Mouse (Mus musculus) ES-E14 (cell line): ENCODE measurements at regions not wholly inside any gene's neighbourhood (a gene's known extent, or its start where the extent isn't known, plus 50 kb on each side); places are given as distances from the start of the nearest gene placed in this dataset.
"Not testable (repeated sequence)": the region's sequence is repeated elsewhere in the genome, so short reads cannot be mapped to it uniquely, and the experiment has no call there.

ENCODE experiments used
- DNase-seq: peaks from one replicate; pipeline ENCODE4 v3.0.0-alpha.2; 2013; ENCODE audit warnings: low read depth, low spot score
- H3K27ac ChIP-seq: 2 replicates; pipeline ENCODE4 v1.5.1; 2012; ENCODE audit warnings: low read depth, mild to moderate bottlenecking, low read length, moderate library complexity, mixed read lengths; ENCODE audit not compliant: poor library complexity, insufficient read depth, severe bottlenecking
- H3K36me3 ChIP-seq: 2 replicates; pipeline ENCODE4 v1.6.1; 2012; ENCODE audit warnings: mild to moderate bottlenecking, low read length, moderate library complexity, mixed read lengths; ENCODE audit not compliant: control insufficient read depth, poor library complexity, insufficient read depth, severe bottlenecking
- H3K4me1 ChIP-seq, 2 experiments: fragments of 150-350 bp in 1 of 2; sonication (generic) in 1 of 2; 2 replicates each; pipeline ENCODE4 v1.6.1; 2012; ENCODE audit warnings: low read length in 2 of 2, mild to moderate bottlenecking in 1 of 2, mixed read lengths in 1 of 2; ENCODE audit not compliant: control insufficient read depth in 2 of 2, insufficient read depth in 2 of 2, poor library complexity in 1 of 2
- H3K4me3 ChIP-seq, 2 experiments: fragments of 150-350 bp in 1 of 2; sonication (generic) in 1 of 2; 2 replicates each; pipeline ENCODE4 v1.5.1; 2012; ENCODE audit warnings: low read length in 2 of 2, low read depth in 1 of 2, mild to moderate bottlenecking in 1 of 2, mixed read lengths in 1 of 2; ENCODE audit not compliant: insufficient read depth in 1 of 2, poor library complexity in 1 of 2, severe bottlenecking in 1 of 2
- H3K9ac ChIP-seq: 2 replicates; pipeline ENCODE4 v1.6.1; 2012; ENCODE audit warnings: low read depth, mild to moderate bottlenecking, low read length, mixed read lengths; ENCODE audit not compliant: poor library complexity, insufficient read depth, severe bottlenecking
- H3K9me3 ChIP-seq: fragments of 150-350 bp; sonication (generic); 2 replicates; pipeline ENCODE4 v1.6.1; 2012; ENCODE audit warnings: low read depth, mild to moderate bottlenecking, low read length; ENCODE audit not compliant: control insufficient read depth, insufficient read depth
- CHD2 ChIP-seq: IDR thresholded peaks from 2 replicates; pipeline ENCODE4 v1.6.1; 2014; ENCODE audit warnings: mild to moderate bottlenecking, low read depth, low read length, inconsistent platforms
- HCFC1 ChIP-seq: IDR thresholded peaks from 2 replicates; pipeline ENCODE4 v1.6.1; 2012; ENCODE audit warnings: low read length, inconsistent platforms, borderline replicate concordance; ENCODE audit not compliant: insufficient read depth
- MAFK ChIP-seq: IDR thresholded peaks from 2 replicates; pipeline ENCODE4 v1.6.1; 2014; ENCODE audit warnings: mild to moderate bottlenecking, low read depth, low read length, inconsistent platforms; ENCODE audit not compliant: insufficient read depth
- ZC3H11A ChIP-seq: IDR thresholded peaks from 2 replicates; pipeline ENCODE4 v1.6.1; 2012; ENCODE audit warnings: low read depth, mild to moderate bottlenecking, inconsistent platforms, low read length, borderline replicate concordance
- ZNF384 ChIP-seq: IDR thresholded peaks from 2 replicates; pipeline ENCODE4 v1.6.1; 2012; ENCODE audit warnings: low read depth, low read length, inconsistent platforms
- in situ Hi-C, 2 experiments: fragments of 600-800 bp; cut with MboI; formaldehyde crosslinking; loops; one replicate each; pipeline ENCODE4 v1.15.1; 2025; ENCODE audit warnings: low sequenced_read_pairs in 2 of 2, inconsistent platforms in 1 of 2; ENCODE audit not compliant: unreplicated experiment in 2 of 2

GRCm38 (mm10) chr13:10914377-10914776 is 553.7 kb upstream of the Chrm3 start:
- in situ Hi-C loops: no loop called here
- Histone ChIP-seq H3K4me3 (no peak overlapping the region), H3K36me3 (no peaks in the 10 kb centered on the region), H3K9ac (no peak overlapping the region), H3K9me3 (no peaks in the 10 kb centered on the region), H3K4me1 (no peaks in the 10 kb centered on the region), H3K27ac (no peak overlapping the region)
- DNase-seq: no peak
- TF ChIP-seq ZC3H11A (no peak), ZNF384 (no peak), MAFK (no peak), HCFC1 (no peak), CHD2 (no peak)

- no peak for TF ChIP-seq ZNF384
- no peak for TF ChIP-seq MAFK
- no peak for TF ChIP-seq ZC3H11A
- TF ChIP-seq HCFC1: no peak
- TF ChIP-seq CHD2: no peak
- Histone ChIP-seq H3K27ac (no peak overlapping the region), H3K4me3 (no peak overlapping the region), H3K9ac (no peak overlapping the region), H3K36me3 (no peaks in the 10 kb centered on the region), H3K9me3 (no peaks in the 10 kb centered on the region), H3K4me1 (no peaks in the 10 kb centered on the region)
- DNase-seq: no peak
- in situ Hi-C loops: no loop called here
These were observed 548.6 kb upstream of the Chrm3 start for GRCm38 (mm10) chr13:10909122-10909751.

- DNase-seq: no peak
- no peak overlapping the region for H3K27ac ChIP-seq
- H3K9me3 ChIP-seq: no peaks in the 10 kb centered on the region; the same call in 1 of the 2 replicates
- no peak overlapping the region for H3K9ac ChIP-seq
- H3K4me3 ChIP-seq: no peak overlapping the region
- TF ChIP-seq MAFK (no peak), ZC3H11A (no peak), CHD2 (no peak), HCFC1 (no peak), ZNF384 (no peak)
- H3K4me1 ChIP-seq: no peaks in the 10 kb centered on the region
- no peaks in the 10 kb centered on the region for H3K36me3 ChIP-seq
- in situ Hi-C loops: no loop called here
These were observed 507.2 kb upstream of the Chrm3 start for GRCm38 (mm10) chr13:10867864-10868263.

- H3K4me1 ChIP-seq, H3K9me3 ChIP-seq, DNase-seq, H3K27ac ChIP-seq, H3K9ac ChIP-seq, H3K36me3 ChIP-seq, in situ Hi-C loops, H3K4me3 ChIP-seq: not testable (repeated sequence)
These were observed 495.4 kb upstream of the Chrm3 start for GRCm38 (mm10) chr13:10855947-10856561.

- H3K36me3 ChIP-seq: no peaks in the 10 kb centered on the region
- H3K27ac ChIP-seq: no peak overlapping the region
- no peaks in the 10 kb centered on the region for H3K9me3 ChIP-seq
- in situ Hi-C loops: no loop called here
- H3K4me3 ChIP-seq: no peak overlapping the region
- TF ChIP-seq MAFK: no peak
- no peak for TF ChIP-seq ZNF384
- no peak for TF ChIP-seq CHD2
- no peak for TF ChIP-seq ZC3H11A
- TF ChIP-seq HCFC1: no peak
- H3K4me1 ChIP-seq: no peaks in the 10 kb centered on the region
- no peak overlapping the region for H3K9ac ChIP-seq
- DNase-seq: no peak
These were observed 484.6 kb upstream of the Chrm3 start for GRCm38 (mm10) chr13:10845212-10845611.
